Mouse (Mus musculus) adipocyte (in vitro differentiated cells): ENCODE measurements around the gene Chmp2a.

Experiments
- DNase-seq: peaks from one replicate; pipeline ENCODE4 v3.0.0-alpha.2; 2016; ENCODE audit warnings: low spot score

Chmp2a gene

DNA sequence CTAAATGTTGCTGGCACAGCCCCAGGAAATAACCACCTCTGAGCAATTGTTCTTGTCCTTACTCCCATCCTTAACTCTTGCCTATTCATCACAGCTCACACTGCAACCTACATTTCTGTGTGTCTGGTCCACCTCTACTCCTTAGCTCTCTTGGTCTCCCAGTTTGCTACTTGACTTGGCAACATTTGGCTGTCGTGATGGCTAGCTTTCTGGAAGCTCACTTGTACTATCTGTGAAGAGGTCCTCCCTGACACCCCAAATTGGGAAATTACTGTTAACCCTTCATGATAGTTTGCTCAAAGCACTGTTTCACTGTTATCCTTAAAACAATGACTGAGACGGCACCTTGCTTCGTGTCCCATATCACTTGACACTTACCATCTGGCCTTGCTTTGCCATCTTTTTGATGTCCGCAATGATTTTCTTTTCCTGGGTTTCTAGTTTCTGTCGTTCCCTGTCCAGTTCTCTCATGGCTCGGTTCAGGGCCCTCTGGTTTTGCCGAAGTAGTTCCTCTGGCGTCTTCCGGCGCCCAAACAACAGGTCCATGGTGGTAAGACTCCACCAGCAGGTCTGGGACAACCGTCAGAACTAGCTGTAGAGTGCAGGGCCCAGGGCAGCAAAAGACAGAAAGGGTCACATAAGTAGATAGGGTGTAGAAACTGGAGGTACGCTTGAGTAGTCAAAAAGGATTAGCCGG lies 1.0 kb downstream of the Chmp2a start:
- no peak for DNase-seq

DNA sequence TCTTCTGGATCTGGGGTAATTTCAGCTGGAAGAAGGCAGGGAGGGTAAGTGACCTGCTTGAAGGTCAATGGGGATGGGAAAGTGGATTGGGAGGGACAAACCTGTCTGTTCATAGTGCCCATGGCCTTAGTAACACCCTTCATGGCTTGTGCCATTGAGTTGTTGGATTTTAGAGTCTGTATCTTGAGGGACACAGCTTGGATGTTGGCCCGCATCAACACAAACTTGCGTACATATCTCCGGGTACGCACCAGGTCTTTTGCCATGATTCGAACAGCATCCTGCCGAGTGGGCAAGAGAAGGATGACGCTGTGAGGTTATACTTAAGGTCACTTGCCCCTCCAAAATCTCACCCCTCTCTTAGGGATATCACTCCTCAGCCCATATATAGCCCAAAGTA lies 2.1 kb downstream of the Chmp2a start:
- DNase-seq: no peak

DNA sequence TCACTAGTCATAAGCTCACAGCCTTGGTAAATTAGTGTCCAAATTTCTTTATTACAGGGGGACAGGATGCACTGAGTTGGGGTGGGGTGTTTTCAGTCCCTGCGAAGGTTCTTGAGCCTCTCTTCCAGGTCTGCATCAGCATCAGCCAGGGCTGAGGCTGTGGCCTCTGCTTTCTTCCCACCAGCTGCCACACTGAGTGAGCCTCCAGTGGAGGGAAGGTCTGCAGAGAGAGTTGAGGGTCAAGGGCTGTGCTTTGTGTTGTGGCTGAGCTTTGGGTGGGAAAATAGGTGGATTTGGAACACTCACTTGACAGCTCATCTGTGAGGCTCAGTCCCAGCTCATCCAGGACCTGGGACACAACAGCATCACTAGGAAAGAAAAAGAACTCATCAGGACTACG lies 2.6 kb downstream of the Chmp2a start:
- DNase-seq: no peak

DNA sequence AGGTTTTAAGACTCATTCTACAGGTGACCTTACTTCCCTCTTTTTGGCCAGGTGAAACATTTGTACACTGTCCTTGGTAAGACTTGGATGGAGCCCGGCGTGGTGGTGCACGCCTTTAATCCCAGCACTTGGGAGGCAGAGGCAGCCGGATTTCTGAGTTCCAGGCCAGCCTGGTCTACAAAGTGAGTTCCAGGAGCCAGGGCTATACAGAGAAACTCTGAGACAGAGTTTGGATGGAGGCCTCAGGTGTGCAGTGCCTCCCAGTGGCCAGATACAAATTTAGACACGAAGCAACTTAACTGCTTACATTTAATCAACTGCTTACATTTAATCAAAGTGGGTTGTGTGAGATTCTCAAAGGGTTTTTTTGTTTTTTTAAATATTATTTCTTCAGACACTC lies 3.5 kb downstream of the Chmp2a start:
- DNase-seq: no peak

DNA sequence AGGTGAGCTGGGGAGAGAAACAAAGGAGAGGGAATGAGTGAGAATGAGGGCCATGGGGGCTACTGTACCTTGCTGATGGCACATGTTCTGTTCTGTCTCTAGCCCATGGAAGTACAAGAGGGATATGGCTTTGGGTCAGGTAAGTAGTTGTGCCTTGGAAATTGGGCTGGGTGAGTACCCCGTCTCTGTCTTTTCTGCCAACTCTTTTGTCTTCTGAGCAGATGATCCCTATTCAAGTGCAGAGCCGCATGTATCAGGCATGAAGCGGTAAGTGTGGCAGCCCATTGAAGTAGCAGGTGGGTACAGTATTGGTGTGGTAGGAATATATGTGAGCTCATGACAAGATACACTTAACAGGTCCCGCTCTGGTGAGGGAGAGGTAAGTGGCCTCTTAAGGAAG lies 5.6 kb downstream of the Chmp2a start:
- DNase-seq: no peak

DNA sequence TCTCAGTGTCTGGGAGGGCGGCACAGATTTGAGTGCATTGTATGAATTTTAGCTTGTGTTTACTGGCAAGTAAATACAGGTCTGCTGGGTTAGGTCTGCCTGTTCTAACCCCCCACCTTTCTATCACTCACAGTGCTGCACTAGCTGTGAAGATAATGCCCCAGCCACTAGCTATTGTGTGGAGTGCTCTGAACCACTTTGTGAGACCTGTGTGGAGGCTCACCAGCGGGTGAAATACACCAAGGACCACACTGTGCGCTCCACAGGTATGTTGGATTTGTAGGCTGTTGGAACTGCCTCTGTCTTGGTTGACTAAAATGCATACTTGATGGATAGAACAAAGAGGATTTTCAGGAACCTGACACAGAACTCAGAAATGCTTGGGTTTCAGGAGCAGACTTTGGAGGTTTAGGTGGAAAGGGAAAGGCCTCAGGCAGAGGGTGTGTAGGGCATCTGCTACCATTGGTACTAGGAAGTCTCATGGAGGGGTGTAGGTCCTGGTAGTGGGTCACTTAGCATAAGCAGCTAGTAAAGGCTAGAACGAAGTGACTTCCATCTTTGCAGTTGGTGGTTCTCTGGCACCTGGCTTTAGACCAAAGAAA lies 9.0 kb downstream of the Chmp2a start:
- no peak for DNase-seq

DNA sequence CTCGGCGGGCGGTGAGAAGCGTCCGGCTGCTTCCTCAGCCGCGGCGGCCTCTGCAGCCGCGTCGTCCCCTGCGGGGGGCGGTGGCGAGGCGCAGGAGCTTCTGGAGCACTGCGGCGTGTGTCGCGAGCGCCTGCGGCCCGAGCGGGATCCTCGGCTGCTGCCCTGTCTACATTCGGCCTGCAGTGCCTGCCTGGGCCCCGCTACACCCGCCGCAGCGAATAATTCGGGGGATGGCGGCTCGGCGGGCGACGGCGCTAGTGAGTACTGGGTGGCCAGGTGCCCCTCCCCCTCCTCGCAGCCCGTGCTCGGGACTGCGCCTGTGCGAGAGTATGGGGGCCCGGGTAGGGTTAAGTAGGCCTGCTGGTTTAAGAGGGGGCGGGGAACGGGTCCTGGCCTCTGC lies 9.8 kb downstream of the Chmp2a start:
- peak; percentile 64 for DNase-seq

DNA sequence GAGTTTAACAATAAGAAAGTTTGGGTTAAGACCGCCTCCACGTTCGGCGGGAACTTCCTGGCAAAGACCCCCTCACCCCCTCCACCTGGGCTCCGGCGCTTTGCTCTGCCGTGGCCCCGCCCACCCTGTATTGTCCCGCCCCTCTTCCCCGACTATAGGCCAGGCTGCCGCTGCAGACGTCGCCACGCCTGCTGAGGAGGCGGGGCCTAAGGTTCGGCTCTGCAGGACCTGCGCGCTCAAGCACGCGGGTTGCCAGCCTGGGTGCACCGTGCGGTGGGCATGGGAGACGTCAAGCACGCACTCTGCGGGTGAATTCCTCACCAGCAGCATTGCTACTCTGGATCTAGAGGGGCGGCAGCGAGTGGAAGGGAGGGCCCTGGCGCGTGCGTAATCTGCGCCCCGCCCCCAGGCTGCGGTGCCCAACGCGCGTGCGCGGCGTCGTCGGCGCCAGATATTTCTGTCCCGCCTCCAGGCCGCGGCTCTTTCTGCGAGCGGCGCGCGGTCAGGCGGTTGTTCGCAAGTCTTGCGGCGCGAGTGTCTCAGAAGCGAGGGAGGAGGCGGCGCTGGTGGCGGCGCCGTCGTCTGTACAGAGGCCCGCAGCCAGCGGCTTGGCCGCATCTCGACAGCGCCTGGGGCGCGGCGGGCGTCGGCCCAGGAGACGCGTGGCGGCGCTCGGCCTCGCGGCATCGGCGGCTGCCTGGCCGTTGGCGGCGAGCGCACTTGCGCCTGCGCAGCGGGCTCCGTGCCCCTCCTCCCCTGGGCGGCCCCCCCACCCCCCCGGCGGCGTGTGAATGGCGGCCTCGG lies 10.5 kb downstream of the Chmp2a start:
- DNase-seq: peak; percentile 85

DNA sequence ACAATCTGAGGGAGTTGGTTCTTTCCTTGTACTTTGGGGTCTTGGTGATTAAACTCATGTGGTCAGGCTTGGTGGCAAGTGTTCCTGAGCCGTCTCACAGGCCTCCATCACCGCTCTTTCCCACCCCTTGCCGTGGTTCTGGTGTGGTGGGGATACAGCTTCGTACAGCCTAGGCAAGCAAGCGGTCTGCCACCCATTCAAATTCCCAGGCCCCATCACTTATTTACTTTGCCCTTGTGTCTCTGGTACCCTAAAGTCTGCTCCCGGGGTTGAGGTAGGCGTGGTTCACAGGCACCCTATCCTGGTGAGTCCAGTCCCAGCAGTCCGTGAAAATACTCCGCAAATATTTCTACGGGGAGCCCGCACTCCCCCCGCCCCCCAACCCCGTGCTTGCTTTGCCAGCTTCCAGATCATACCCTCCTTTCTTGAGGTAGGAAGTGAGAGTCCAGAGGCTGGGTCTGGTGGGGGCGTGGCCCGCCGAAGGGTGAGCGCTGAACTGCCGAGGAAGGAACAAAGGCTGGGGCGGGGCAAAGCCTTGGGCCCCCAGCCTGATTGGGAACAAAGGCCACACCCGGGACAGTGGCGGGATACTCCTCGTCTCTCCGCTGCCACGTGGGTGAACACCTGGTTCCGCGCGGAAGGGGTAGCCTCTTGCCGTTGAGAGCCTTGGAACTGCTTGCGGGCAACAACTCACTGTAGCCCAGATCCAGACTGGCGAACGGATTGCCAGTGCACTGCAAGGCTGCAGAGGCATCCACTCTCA lies 11.7 kb downstream of the Chmp2a start:
- no peak for DNase-seq

DNA sequence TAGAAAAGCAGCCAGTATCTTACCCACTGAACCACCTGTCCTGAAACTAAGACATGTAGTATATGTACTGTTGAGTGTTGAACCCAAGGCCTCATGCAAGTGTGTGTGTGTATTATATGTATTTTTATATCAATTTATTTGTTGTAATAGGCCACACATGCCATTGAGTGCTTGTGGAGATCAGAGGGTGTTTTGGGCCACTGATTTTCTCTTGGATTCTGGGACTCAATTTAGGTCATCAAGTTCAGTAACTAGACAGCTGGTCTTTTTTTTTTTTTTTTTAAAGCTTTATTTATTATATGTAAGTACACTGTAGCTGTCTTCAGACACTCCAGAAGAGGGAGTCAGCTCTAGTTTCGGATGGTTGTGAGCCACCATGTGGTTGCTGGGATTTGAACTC lies 19.4 kb downstream of the Chmp2a start:
- DNase-seq: no peak

DNA sequence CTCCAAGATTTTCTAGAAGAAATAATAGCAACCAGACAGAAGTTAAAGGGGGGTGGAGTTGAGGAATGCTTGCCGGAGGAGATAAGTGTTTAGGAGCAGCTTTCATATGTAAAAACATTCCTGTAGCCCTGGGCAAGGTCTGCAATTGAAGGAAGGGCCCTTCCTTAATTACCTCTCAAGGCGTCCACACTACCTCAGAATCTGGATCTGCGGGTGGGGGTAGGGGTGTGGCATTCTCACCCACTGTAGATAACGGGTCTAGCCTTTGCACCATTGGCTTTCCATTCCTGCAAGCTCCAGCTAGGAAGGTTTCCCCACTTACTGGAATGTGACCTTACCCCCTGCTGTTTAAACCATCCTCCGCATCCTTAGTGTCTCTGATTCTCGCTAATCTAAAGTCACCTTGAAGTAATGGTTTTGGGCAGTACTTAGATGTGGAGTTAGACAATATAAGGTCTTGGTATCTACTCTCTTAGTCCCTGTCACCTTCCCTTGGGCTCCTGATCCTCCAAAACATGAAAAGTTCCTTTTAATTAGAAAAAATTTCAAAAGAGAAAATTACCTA lies 20.2 kb downstream of the Chmp2a start:
- DNase-seq: no peak

DNA sequence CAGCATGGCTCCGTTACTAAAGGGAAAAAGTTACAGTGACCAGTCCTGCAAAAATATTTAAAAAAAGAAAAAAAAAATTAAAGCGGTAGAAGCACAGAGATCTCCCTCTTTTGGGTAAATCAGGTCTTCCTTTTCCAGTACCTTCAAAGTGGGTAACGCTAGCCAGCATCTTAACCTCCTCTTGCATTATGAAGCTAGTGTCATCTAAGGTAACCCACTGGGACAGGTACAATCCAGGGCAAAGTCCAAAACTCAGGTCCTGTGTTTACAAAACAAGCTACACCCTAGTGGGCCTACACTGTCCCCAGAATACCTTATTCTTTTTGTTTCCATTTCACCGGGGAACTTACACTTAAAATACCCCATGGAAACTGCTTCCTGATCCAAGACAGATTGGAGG lies 20.9 kb downstream of the Chmp2a start:
- no peak for DNase-seq

DNA sequence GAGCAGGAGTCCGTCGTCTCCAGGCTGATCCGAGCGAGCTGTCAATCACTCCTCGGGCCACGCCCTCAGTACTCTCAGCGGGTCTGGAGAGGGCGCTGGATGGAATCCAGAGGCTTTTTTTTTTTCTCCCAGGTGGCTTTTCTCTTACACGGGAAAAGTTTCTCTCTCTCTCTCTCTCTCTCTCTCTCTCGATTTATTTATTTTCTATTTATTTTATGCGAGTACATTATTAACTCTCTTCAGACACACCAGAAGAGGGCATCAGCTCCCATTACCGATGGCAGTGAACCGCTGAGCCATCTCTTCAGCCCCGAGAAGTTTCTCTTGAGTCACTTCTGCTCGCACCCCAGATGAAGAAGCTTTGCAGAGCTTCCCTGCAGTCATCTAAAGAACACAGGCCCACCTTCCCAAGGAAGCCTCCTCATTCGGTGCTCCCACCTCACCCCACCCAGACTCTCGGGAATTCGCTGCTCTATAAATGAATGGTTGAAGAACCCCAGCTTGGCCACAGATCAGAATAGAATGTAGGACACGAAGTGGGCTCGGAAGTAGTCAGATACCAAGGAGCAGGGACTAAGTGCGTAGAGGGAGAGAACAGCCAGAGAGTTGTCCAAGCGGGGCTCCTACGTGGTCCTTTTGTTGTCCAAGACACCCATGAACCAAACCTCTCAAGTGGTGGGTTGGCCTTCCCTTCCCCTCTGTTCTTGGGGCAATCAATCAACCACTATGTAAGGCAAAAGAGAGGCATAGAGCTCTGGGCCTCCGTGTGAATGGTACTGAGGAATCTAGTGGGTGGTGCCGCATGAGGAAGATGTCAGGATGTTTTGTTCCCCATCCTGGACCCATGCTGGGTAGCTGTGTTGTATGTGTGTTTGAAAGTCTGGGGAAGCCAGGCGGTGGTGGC lies 24.4 kb downstream of the Chmp2a start, which contains the start of gene Zbtb45:
Gene Zbtb45, minus strand, starts transcription at position 30 of the 904 bp plus-strand sequence.
- no peak for DNase-seq

DNA sequence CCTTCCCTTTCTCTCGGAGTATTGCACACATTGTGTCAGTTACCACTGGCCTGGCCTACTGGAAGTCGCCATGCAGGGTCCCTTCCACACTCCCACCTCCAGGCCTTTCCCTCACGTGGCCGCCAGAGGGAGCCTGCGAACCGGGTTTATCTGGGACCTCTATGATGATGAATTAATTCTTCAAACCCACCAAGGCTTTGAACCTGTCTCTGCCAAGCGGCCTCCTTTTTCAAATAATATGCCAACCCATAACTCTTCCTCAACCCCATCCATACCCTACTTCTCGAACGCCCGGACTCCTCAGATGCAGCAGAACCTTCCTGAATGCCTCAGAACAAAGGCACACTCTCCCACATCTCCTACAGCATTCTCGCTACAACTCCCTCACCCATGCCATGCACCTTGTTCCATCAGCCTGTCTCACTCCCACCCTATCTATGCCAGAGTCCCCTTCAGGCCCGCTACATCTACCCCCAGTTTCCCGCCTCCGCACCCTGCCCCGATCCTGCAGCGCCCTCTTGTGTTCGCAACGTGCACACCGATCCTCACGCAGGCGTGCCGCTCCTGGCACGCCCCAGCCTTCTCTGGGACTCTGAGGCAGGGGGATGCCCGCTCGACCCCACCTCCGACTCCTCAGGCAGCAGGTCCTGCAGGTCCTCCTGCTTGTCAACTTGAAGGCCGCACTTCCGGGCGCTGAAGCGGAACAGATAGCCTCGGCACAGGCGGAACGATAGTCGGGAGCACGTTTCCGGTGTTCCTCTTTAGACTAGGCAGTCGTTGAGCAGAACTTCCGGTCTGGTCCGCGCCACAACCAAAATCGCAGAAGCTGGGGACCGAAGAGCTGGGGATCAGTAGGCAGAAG lies 25.2 kb downstream of the Chmp2a start:
- DNase-seq: peak; percentile 90

DNA sequence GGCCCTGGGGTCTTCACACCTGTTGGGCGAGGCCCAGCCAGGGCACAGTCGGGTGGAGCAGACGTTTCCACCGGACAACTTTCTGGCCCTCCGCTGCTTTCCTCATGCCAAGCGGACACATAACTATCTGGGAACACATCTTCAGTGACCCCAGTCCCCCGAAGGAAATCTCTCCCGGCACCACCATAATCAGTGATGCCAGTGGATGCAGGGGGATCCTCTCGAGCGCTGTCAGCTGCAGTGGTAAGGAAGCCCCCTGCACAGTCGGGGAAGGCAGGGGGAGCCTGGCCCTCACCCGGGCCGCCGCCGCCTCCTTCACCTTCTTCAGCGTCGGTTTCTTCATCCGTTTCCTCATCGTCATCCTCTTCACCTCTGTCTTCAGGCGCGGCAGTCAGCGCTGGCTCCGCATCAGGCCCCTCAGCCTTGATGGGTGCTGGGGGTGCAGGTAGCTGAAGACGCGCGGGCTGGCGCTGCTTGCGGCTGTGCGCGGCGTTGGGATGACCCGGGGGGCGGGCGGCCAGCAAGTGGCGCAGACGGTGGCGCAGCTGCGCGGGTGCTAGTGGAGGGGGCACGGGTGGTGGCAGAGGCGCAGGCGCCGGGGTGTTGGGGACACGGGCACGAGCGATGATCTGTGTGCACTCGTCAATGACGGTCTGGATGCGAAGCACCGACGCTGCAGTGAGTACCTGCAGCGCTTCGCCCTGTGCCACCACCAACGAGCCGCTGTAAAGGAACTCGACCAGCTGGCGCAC lies 27.1 kb downstream of the Chmp2a start:
- DNase-seq: no peak

DNA sequence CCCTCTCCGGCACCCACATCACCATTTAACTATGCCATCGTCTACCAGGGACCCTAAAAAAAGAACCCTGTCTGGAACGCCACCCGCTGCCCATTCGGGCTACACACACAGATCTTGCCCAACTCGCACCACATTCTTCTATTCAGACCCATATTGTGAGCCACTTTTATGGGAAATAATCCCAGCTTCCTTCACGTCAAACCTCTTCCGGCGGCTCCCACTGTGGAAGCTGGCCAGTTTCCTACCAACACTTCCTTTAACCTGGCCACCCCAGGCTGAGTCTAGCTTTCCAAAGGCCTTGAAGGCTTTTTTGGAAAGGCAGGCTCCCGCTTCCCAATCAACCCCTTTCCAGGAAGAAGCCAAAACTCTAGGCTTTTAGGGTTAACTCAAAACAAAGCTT lies 28.1 kb downstream of the Chmp2a start:
- no peak for DNase-seq

DNA sequence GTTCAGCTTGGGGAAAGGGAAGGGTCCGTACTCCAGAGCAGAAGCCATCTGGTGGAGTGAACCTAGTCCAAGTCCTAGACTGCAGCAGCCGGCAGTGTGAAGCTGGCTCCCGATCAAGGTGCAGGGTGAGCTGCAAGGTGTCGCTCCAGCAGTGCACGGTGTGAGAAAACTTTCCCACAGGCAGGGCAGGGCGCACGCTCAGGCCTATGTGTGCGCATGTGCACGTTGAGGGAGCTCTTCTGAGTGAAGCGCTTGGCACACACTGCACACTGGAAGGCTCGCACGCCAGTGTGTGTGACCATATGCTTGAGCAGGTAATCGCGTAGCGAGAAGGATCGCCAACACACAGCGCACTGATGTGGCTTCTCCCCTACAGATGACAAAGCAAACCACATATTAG lies 28.6 kb downstream of the Chmp2a start:
- no peak for DNase-seq

DNA sequence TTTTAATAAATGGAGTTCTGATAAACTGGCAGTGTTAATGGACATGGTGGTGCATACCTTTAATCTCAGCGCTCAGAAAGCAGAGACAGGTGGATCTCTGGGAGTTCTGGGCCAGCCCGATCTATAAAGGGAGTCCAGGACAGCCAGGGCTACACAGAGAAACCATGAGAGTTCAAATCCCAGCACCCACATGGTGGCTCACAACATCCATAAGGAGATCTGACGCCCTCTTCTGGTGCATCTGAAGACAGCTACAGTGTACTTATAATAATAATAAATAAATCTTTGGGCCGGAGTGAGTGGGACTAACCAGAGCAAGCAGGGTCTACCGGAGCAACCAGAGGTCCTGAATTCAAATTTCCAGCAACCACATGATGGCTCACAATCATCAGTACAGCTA lies 31.2 kb downstream of the Chmp2a start:
- no peak for DNase-seq

DNA sequence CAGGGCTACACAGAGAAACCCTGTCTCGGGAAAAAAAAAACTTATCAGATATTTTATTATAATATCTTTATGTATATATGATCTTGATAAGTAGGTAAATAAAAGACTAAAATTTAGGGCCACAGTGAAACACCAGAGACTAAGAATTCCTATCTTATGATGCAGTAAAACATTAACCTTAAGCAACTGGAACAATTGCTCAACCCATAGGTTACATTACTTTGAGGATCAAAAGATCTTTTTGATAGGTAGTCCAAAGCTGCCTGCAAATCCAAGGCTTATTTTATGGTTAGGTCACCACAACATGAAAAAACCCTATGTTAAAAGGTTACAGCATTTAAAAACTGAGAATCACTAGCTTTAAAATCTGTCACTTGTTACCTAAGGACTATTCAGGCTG lies 33.0 kb downstream of the Chmp2a start:
- no peak for DNase-seq
